Mouse (Mus musculus) kidney, postnatal 0 days (tissue): Measurements from ENCODE around the gene Krt81. TPM values are rescaled to one million over a fixed set of nuclear protein-coding genes. Genes with fewer than 3 reads are reported as not detected.

Experiments
- ATAC-seq: fragments of 200-750 bp; cut with Nextera tagmentation; replicated peaks from 2 replicates; pipeline ENCODE4 v1.8.0; 2017; ENCODE audit warnings: low read depth, moderate number of reproducible peaks, moderate TSS enrichment, moderate library complexity; ENCODE audit not compliant: low FRiP score
- DNase-seq: peaks from one replicate; pipeline ENCODE4 v3.0.0-alpha.2; 2016; ENCODE audit warnings: low spot score
- H3K27ac ChIP-seq: fragments of 300-500 bp; sonication (generic); 2 replicates; pipeline ENCODE4 v1.5.1; 2014; ENCODE audit warnings: mild to moderate bottlenecking
- H3K27me3 ChIP-seq: fragments of 300-500 bp; sonication (generic); 2 replicates; pipeline ENCODE4 v1.6.1; 2014; ENCODE audit warnings: low read length, mixed read lengths; ENCODE audit not compliant: insufficient read depth
- H3K36me3 ChIP-seq: fragments of 300-500 bp; sonication (generic); 2 replicates; pipeline ENCODE4 v1.6.1; 2014; ENCODE audit warnings: low read length, mixed read lengths; ENCODE audit not compliant: insufficient read depth
- H3K4me1 ChIP-seq: fragments of 300-500 bp; sonication (generic); replicated peaks from 2 replicates; pipeline ENCODE4 v1.6.1; 2014; ENCODE audit warnings: antibody characterized with exemption, low read length, mixed read lengths; ENCODE audit not compliant: insufficient read depth
- H3K4me2 ChIP-seq: fragments of 300-500 bp; sonication (generic); 2 replicates; pipeline ENCODE4 v1.6.1; 2014; ENCODE audit warnings: mild to moderate bottlenecking, low read length, moderate library complexity, mixed read lengths
- H3K4me3 ChIP-seq: fragments of 300-500 bp; sonication (generic); replicated peaks from 2 replicates; pipeline ENCODE4 v1.5.1; 2014; ENCODE audit warnings: low read depth, low read length
- H3K9ac ChIP-seq: fragments of 300-500 bp; sonication (generic); 2 replicates; pipeline ENCODE4 v1.6.1; 2014; ENCODE audit warnings: low read depth, low read length
- H3K9me3 ChIP-seq: fragments of 300-500 bp; sonication (generic); replicated peaks from 2 replicates; pipeline ENCODE4 v1.6.1; 2016; ENCODE audit warnings: low read length, inconsistent platforms, mixed read lengths
- CTCF ChIP-seq: IDR thresholded peaks from 2 replicates; pipeline ENCODE4 v1.5.1; 2016; ENCODE audit warnings: antibody characterized with exemption, low read depth, mild to moderate bottlenecking, moderate library complexity
- WGBS: fragments of 180-500 bp; shearing (Covaris S2); extraction: QIAGEN DNeasy Blood & Tissue Kit; methylation state at CpG from one replicate; pipeline ENCODE4 v1.1.7; 2014; 5-methylcytosine and 5-hydroxymethylcytosine counted together
- polyA plus RNA-seq: library from polyadenylated mRNA; unstranded; fragments of >200 nt; fragmentation: Nextera tagmentation; extraction: Ambion mirVana; gene quantifications from 2 replicates; pipeline ENCODE4 v1.2.1, GENCODE M21; 2015

Krt81 gene
- polyA plus RNA-seq, 1 experiment from 2014 or later = not detected

GRCm38 (mm10) chr15:101414807-101415565 is 48.6 kb downstream of the Krt81 start:
- H3K4me2 ChIP-seq = no peak overlapping the region; the same call in 1 of the 2 replicates
- ATAC-seq (no peak), DNase-seq (no peak)
- H3K4me1 ChIP-seq = no peaks in the 10 kb centered on the region
- no peak overlapping the region for H3K4me3 ChIP-seq
- no peaks in the 10 kb centered on the region for H3K36me3 ChIP-seq
- WGBS = 61% methylated on average over 11 of the region's 11 CpGs
- H3K27me3 ChIP-seq = no peaks in the 10 kb centered on the region
- H3K9me3 ChIP-seq = no peaks in the 10 kb centered on the region
- no peak for TF ChIP-seq CTCF
- H3K9ac ChIP-seq = no peak overlapping the region
- no peak overlapping the region for H3K27ac ChIP-seq

- WGBS = 42% methylated on average over 7 of the region's 7 CpGs
- peak overlapping the region; percentile 34; the same call in 1 of the 2 replicates for H3K27ac ChIP-seq
- H3K4me1 ChIP-seq = no peaks in the 10 kb centered on the region
- no peak overlapping the region for H3K4me3 ChIP-seq
- peak; percentile 54 for TF ChIP-seq CTCF
- no peaks in the 10 kb centered on the region for H3K36me3 ChIP-seq
- DNase-seq (peak; percentile 60), ATAC-seq (no peak)
- H3K9ac ChIP-seq = 0 out of 2 replicates have a peak overlapping the region, but pooled peaks have one; percentile 52
- peak overlapping the region; percentile 40 for H3K4me2 ChIP-seq
- no peaks in the 10 kb centered on the region for H3K9me3 ChIP-seq
- H3K27me3 ChIP-seq = no peaks in the 10 kb centered on the region
Observed at GRCm38 (mm10) chr15:101413916-101414635, 49.5 kb downstream of the Krt81 start.

- peak overlapping the region; percentile 81 for H3K27ac ChIP-seq
- peak; percentile 80 for ATAC-seq
- H3K36me3 ChIP-seq = no peaks in the 10 kb centered on the region
- peak overlapping the region; percentile 52 for H3K9ac ChIP-seq
- H3K27me3 ChIP-seq = no peaks in the 10 kb centered on the region
- H3K4me3 ChIP-seq = peak overlapping the region; percentile 21
- no peak for TF ChIP-seq CTCF
- WGBS = 11% methylated on average over 29 of the region's 31 CpGs
- peak overlapping the region; percentile 40 for H3K4me2 ChIP-seq
- no peaks in the 10 kb centered on the region for H3K9me3 ChIP-seq
- H3K4me1 ChIP-seq = no peaks in the 10 kb centered on the region
- peak; percentile 34 for DNase-seq
Observed at GRCm38 (mm10) chr15:101412188-101412587, 51.4 kb downstream of the Krt81 start.

GRCm38 (mm10) chr15:101410775-101411174 is 52.8 kb downstream of the Krt81 start, which contains the start of gene Krt7:
TSS of gene Krt7 (plus strand) at chr15:101411043.
- Histone ChIP-seq H3K9ac (peak within 1 kb of the TSS; percentile 52; the same call in 1 of the 2 replicates), H3K4me3 (peak within 1 kb of the TSS; percentile 21; the same call in 1 of the 2 replicates), H3K27me3 (no peaks in the 10 kb centered on the region), H3K4me2 (peak within 1 kb of the TSS; percentile 40), H3K4me1 (no peaks in the 10 kb centered on the region), H3K9me3 (no peaks in the 10 kb centered on the region), H3K27ac (peak within 1 kb of the TSS; percentile 81), H3K36me3 (no peaks in the 10 kb centered on the region)
- TF ChIP-seq CTCF = no peak
- WGBS = 39% methylated on average over 2 of the region's 2 CpGs
- ATAC-seq (peak; percentile 70), DNase-seq (peak; percentile 57)

Other genes with a start within 250 kb of the Krt81 start
- 3.7 and 4.0 TPM in 2 replicates for gene Grasp, start 239.6 kb downstream of the Krt81 start, polyA plus RNA-seq
- gene Nr4a1, start 209.5 kb downstream of the Krt81 start, polyA plus RNA-seq = 8.6 and 9.5 TPM in 2 replicates
- 77.1 and 79.5 TPM in 2 replicates for gene Atg101, start 179.5 kb downstream of the Krt81 start, polyA plus RNA-seq
- 23.3 and 24.5 TPM in 2 replicates for gene 6030408B16Rik, start 170.5 kb downstream of the Krt81 start, polyA plus RNA-seq
- 1.9 and 2.2 TPM in 2 replicates for gene Krt80, start 93.6 kb downstream of the Krt81 start, polyA plus RNA-seq
- gene Krt7, start 52.7 kb downstream of the Krt81 start, polyA plus RNA-seq = 226 and 229 TPM in 2 replicates
- 0.05 TPM in 1 of 2 replicates, not detected in the other for gene Krt87, start 24.9 kb downstream of the Krt81 start, polyA plus RNA-seq
- 0.13 TPM in 1 of 2 replicates, not detected in the other for gene Krt88, start 16.0 kb downstream of the Krt81 start, polyA plus RNA-seq
- not detected in 2 replicates for gene Krt86, start 9.7 kb upstream of the Krt81 start, polyA plus RNA-seq
- gene Krt83, start 27.8 kb upstream of the Krt81 start, polyA plus RNA-seq = not detected in 2 replicates
- gene Gm49425, start 53.5 kb upstream of the Krt81 start, polyA plus RNA-seq = not detected in 2 replicates
- gene Krt84, start 69.1 kb upstream of the Krt81 start, polyA plus RNA-seq = not detected in 2 replicates
- not detected in 2 replicates for gene Krt82, start 86.9 kb upstream of the Krt81 start, polyA plus RNA-seq
- 0.09 TPM in 1 of 2 replicates, not detected in the other for gene Krt90, start 99.2 kb upstream of the Krt81 start, polyA plus RNA-seq
- gene Krt75, start 110.2 kb upstream of the Krt81 start, polyA plus RNA-seq = 0.14 and 0.20 TPM in 2 replicates
- not detected in 2 replicates for gene Gm5414, start 164.4 kb upstream of the Krt81 start, polyA plus RNA-seq
- not detected in 2 replicates for gene Gm5478, start 183.6 kb upstream of the Krt81 start, polyA plus RNA-seq
- not detected in 2 replicates for gene Krt6b, start 216.5 kb upstream of the Krt81 start, polyA plus RNA-seq
- not detected in 2 replicates for gene Krt6a, start 230.6 kb upstream of the Krt81 start, polyA plus RNA-seq
- gene Krt5, start 249.1 kb upstream of the Krt81 start, polyA plus RNA-seq = 0.77 and 3.0 TPM in 2 replicates